Mouse (Mus musculus): ENCODE measurements at regions not wholly inside any gene's neighbourhood (a gene's known extent, or its start where the extent isn't known, plus 50 kb on each side); places are given as distances from the start of the nearest gene placed in this dataset.
"Not testable (repeated sequence)": the region's sequence is repeated elsewhere in the genome, so short reads cannot be mapped to it uniquely, and the experiment has no call there.

- TF ChIP-seq CTCF (IDR thresholded peaks at IDR 0.05; ENCODE audit: borderline replicate concordance, insufficient read depth, low read depth, low read length); POLR2A (IDR thresholded peaks at IDR 0.05; ENCODE audit: borderline replicate concordance, insufficient read depth, low read length): not testable (repeated sequence)
Observed at GRCm38 (mm10) chr15:3206076-3206475, 62.3 kb upstream of the Selenop start.
